Mouse (Mus musculus) gastrocnemius, adult 2 months (tissue): ENCODE results near the gene Proz. TPM values are rescaled to one million over a fixed set of nuclear protein-coding genes. Genes with fewer than 3 reads are reported as not detected.
"Not testable (repeated sequence)": the region's sequence is repeated elsewhere in the genome, so short reads cannot be mapped to it uniquely, and the experiment has no call there.

Experiments
- DNase-seq: peaks from one replicate; pipeline ENCODE4 v3.0.0; 2022
- H3K27ac ChIP-seq: fragments of 200-600 bp; 2 replicates; pipeline ENCODE4 v1.8.1; 2022; ENCODE audit warnings: mild to moderate bottlenecking
- H3K4me3 ChIP-seq: fragments of 200-600 bp; 2 replicates; pipeline ENCODE4 v1.8.1; 2022; ENCODE audit warnings: mild to moderate bottlenecking, moderate library complexity
- CTCF ChIP-seq: fragments of 200-600 bp; IDR thresholded peaks from 2 replicates; pipeline ENCODE4 v1.8.1; 2022; ENCODE audit warnings: antibody characterized with exemption, mild to moderate bottlenecking, moderate library complexity
- intact Hi-C: fragments of 180-260 bp; cut with DNase I; formaldehyde crosslinking; loops from one replicate; pipeline ENCODE4 v1.15.1; 2025
- total RNA-seq, 2 experiments: library from RNA; stranded (reverse); gene quantifications; 2 replicates each; pipeline ENCODE4 v1.2.3; 2021

Proz gene
- total RNA-seq, 2 experiments from 2014 or later = not detected

- no peak for DNase-seq
- Histone ChIP-seq H3K27ac (no peak overlapping the region), H3K4me3 (no peak overlapping the region)
- TF ChIP-seq CTCF = no peak
- intact Hi-C loops = no loop called here
Observed at GRCm38 (mm10) chr8:13057351-13057750, 3.4 kb upstream of the Proz start.

- TF ChIP-seq CTCF = no peak
- H3K4me3 ChIP-seq = no peak overlapping the region
- no peak overlapping the region for H3K27ac ChIP-seq
- no peak for DNase-seq
- intact Hi-C loops = no loop called here
Observed at GRCm38 (mm10) chr8:13063112-13063511, 2.4 kb downstream of the Proz start.

GRCm38 (mm10) chr8:13073255-13073654, 12.5 kb downstream of the Proz start:
- intact Hi-C loops = no loop called here
- Histone ChIP-seq H3K27ac (no peak overlapping the region), H3K4me3 (no peak overlapping the region)
- TF ChIP-seq CTCF = no peak
- DNase-seq = no peak

- Histone ChIP-seq H3K4me3 (no peak overlapping the region), H3K27ac (no peak overlapping the region)
- no peak for DNase-seq
- TF ChIP-seq CTCF = no peak
- intact Hi-C loops = no loop called here
Observed at GRCm38 (mm10) chr8:13075044-13075443, 14.3 kb downstream of the Proz start.

GRCm38 (mm10) chr8:13075579-13075978, 14.9 kb downstream of the Proz start:
- H3K27ac ChIP-seq, intact Hi-C loops, H3K4me3 ChIP-seq, DNase-seq: not testable (repeated sequence)

- TF ChIP-seq CTCF = no peak
- Histone ChIP-seq H3K27ac (no peak overlapping the region), H3K4me3 (no peak overlapping the region)
- intact Hi-C loops = no loop called here
- no peak for DNase-seq
Observed at GRCm38 (mm10) chr8:13077542-13077941, 16.8 kb downstream of the Proz start.

GRCm38 (mm10) chr8:13104691-13105086, 44.0 kb downstream of the Proz start:
- TF ChIP-seq CTCF = peak; percentile 11; the same call in 1 of the 2 replicates
- H3K27ac ChIP-seq = peak overlapping the region; percentile 98
- peak; percentile 94 for DNase-seq
- peak overlapping the region; percentile 97 for H3K4me3 ChIP-seq
- intact Hi-C loops = loop anchor here (2.0 to 10.0 kb wide), 6 partner anchors 43 to 350 kb away; partner anchors contain the start of gene Atp11a

- peak within 1 kb of the TSS; percentile 97 for H3K4me3 ChIP-seq
- TF ChIP-seq CTCF = peak; percentile 65
- peak; percentile 98 for DNase-seq
- H3K27ac ChIP-seq = peak within 1 kb of the TSS; percentile 98
- intact Hi-C loops = loop anchor here (2.0 to 10.0 kb wide), 4 partner anchors 42 to 350 kb away; partner anchors contain the start of gene Atp11a
Observed at GRCm38 (mm10) chr8:13105087-13105881, 44.6 kb downstream of the Proz start, which contains the start of the genes Pcid2 and Cul4a. TSS of gene Pcid2 (minus strand) at chr8:13105459. TSS of gene Cul4a (plus strand) at chr8:13105621.

GRCm38 (mm10) chr8:13105908-13106551, 45.3 kb downstream of the Proz start:
- peak; percentile 81 for DNase-seq
- no peak for TF ChIP-seq CTCF
- peak overlapping the region; percentile 97 for H3K4me3 ChIP-seq
- intact Hi-C loops = loop anchor here (2.0 to 10.0 kb wide), 4 partner anchors 41 to 351 kb away; partner anchors contain the start of gene Atp11a
- H3K27ac ChIP-seq = peak overlapping the region; percentile 98

GRCm38 (mm10) chr8:13107990-13108638, 47.4 kb downstream of the Proz start:
- Histone ChIP-seq H3K4me3 (no peak overlapping the region), H3K27ac (no peak overlapping the region)
- intact Hi-C loops = loop anchor here (5.0 to 10.0 kb wide), 3 partner anchors 39 to 353 kb away; partner anchors contain the start of gene Atp11a
- DNase-seq = no peak
- TF ChIP-seq CTCF = no peak

GRCm38 (mm10) chr8:13108967-13109366, 48.3 kb downstream of the Proz start:
- Histone ChIP-seq H3K27ac (no peak overlapping the region), H3K4me3 (no peak overlapping the region)
- intact Hi-C loops = loop anchor here (5.0 to 10.0 kb wide), 3 partner anchors 38 to 354 kb away; partner anchors contain the start of gene Atp11a
- no peak for DNase-seq
- no peak for TF ChIP-seq CTCF

GRCm38 (mm10) chr8:13109416-13109960, 48.8 kb downstream of the Proz start:
- no peak overlapping the region for H3K27ac ChIP-seq
- intact Hi-C loops = loop anchor here (5.0 to 10.0 kb wide), 3 partner anchors 38 to 355 kb away; partner anchors contain the start of gene Atp11a
- TF ChIP-seq CTCF = no peak
- no peak overlapping the region for H3K4me3 ChIP-seq
- no peak for DNase-seq
